Mouse (Mus musculus): ENCODE results near the gene Fabp3. TPM values are rescaled to one million over a fixed set of nuclear protein-coding genes. Genes with fewer than 3 reads are reported as not detected.

Fabp3 gene
- polyA plus RNA-seq, 1 experiment from 2014 or later = 794 TPM

GRCm38 (mm10) chr4:130327366-130327765 lies 19.0 kb downstream of the Fabp3 start:
- Histone ChIP-seq H3K4me3 (no peak overlapping the region), H3K36me3 (peaks cover 53% of the 10 kb centered on the region), H3K9ac (no peak overlapping the region), H3K4me1 (replicated peaks) (peaks cover 21% of the 10 kb centered on the region), H3K4me2 (no peak overlapping the region), H3K27me3 (replicated peaks) (no peaks in the 10 kb centered on the region), H3K27ac (ENCODE audit: poor library complexity, severe bottlenecking) (no peak overlapping the region), H3K9me3 (replicated peaks) (no peaks in the 10 kb centered on the region)
- ATAC-seq (ENCODE audit: insufficient number of reproducible peaks, low FRiP score) = no peak
- WGBS = 90% methylated on average over 9 of the region's 9 CpGs

GRCm38 (mm10) chr4:130335867-130336266 lies 27.5 kb downstream of the Fabp3 start:
- Histone ChIP-seq H3K27me3 (replicated peaks) (no peaks in the 10 kb centered on the region), H3K27ac (ENCODE audit: poor library complexity, severe bottlenecking) (no peak overlapping the region), H3K4me3 (no peak overlapping the region), H3K9ac (no peak overlapping the region), H3K4me2 (no peak overlapping the region), H3K9me3 (replicated peaks) (no peaks in the 10 kb centered on the region), H3K4me1 (replicated peaks) (no peaks in the 10 kb centered on the region), H3K36me3 (peaks cover 50% of the 10 kb centered on the region)
- WGBS = 81% methylated on average over 5 of the region's 5 CpGs
- ATAC-seq (ENCODE audit: insufficient number of reproducible peaks, low FRiP score) = no peak

GRCm38 (mm10) chr4:130341691-130342090 lies 33.3 kb downstream of the Fabp3 start:
- Histone ChIP-seq H3K27ac (ENCODE audit: poor library complexity, severe bottlenecking) (no peak overlapping the region), H3K4me1 (replicated peaks) (0 out of 2 replicates have a peak, but pooled peaks cover 5% of the 10 kb centered on the region), H3K27me3 (replicated peaks) (no peaks in the 10 kb centered on the region), H3K36me3 (peaks cover 50% of the 10 kb centered on the region), H3K9me3 (replicated peaks) (no peaks in the 10 kb centered on the region), H3K4me3 (no peak overlapping the region), H3K9ac (no peak overlapping the region), H3K4me2 (no peak overlapping the region)
- ATAC-seq (ENCODE audit: insufficient number of reproducible peaks, low FRiP score) = no peak
- WGBS = 27% methylated on average over 4 of the region's 4 CpGs

GRCm38 (mm10) chr4:130349666-130350065 lies 41.3 kb downstream of the Fabp3 start:
- no peak overlapping the region for H3K9ac ChIP-seq
- no peaks in the 10 kb centered on the region for H3K27me3 ChIP-seq (replicated peaks)
- 0 out of 2 replicates have a peak, but pooled peaks cover 6% of the 10 kb centered on the region for H3K4me1 ChIP-seq (replicated peaks)
- 90% methylated on average over 6 of the region's 6 CpGs for WGBS
- H3K9me3 ChIP-seq (replicated peaks) = 0 out of 2 replicates have a peak, but pooled peaks cover 4% of the 10 kb centered on the region
- H3K4me3 ChIP-seq = no peak overlapping the region
- no peak overlapping the region for H3K27ac ChIP-seq (ENCODE audit: poor library complexity, severe bottlenecking)
- H3K36me3 ChIP-seq = peaks cover 72% of the 10 kb centered on the region
- no peak for ATAC-seq (ENCODE audit: insufficient number of reproducible peaks, low FRiP score)
- H3K4me2 ChIP-seq = no peak overlapping the region

- no peak overlapping the region for H3K27ac ChIP-seq (ENCODE audit: poor library complexity, severe bottlenecking)
- H3K36me3 ChIP-seq = peaks cover 66% of the 10 kb centered on the region
- H3K27me3 ChIP-seq (replicated peaks) = no peaks in the 10 kb centered on the region
- 0 out of 2 replicates have a peak, but pooled peaks cover 4% of the 10 kb centered on the region for H3K9me3 ChIP-seq (replicated peaks)
- 0 out of 2 replicates have a peak, but pooled peaks cover 6% of the 10 kb centered on the region for H3K4me1 ChIP-seq (replicated peaks)
- H3K4me3 ChIP-seq = no peak overlapping the region
- 82% methylated on average over 16 of the region's 16 CpGs for WGBS
- no peak for ATAC-seq (ENCODE audit: insufficient number of reproducible peaks, low FRiP score)
- no peak overlapping the region for H3K9ac ChIP-seq
- no peak overlapping the region for H3K4me2 ChIP-seq
Measured at GRCm38 (mm10) chr4:130350690-130351422, 42.5 kb downstream of the Fabp3 start.

GRCm38 (mm10) chr4:130352588-130352987 lies 44.2 kb downstream of the Fabp3 start:
- H3K4me1 ChIP-seq (replicated peaks) = no peaks in the 10 kb centered on the region
- 91% methylated on average over 7 of the region's 7 CpGs for WGBS
- H3K36me3 ChIP-seq = peaks cover 74% of the 10 kb centered on the region
- H3K9ac ChIP-seq = no peak overlapping the region
- H3K4me2 ChIP-seq = no peak overlapping the region
- H3K27ac ChIP-seq (ENCODE audit: poor library complexity, severe bottlenecking) = no peak overlapping the region
- no peaks in the 10 kb centered on the region for H3K27me3 ChIP-seq (replicated peaks)
- ATAC-seq (ENCODE audit: insufficient number of reproducible peaks, low FRiP score) = no peak
- H3K9me3 ChIP-seq (replicated peaks) = 0 out of 2 replicates have a peak, but pooled peaks cover 4% of the 10 kb centered on the region
- H3K4me3 ChIP-seq = no peak overlapping the region

GRCm38 (mm10) chr4:130357946-130358345 lies 49.6 kb downstream of the Fabp3 start:
- Histone ChIP-seq H3K36me3 (peaks cover 29% of the 10 kb centered on the region), H3K4me1 (replicated peaks) (peaks cover 17% of the 10 kb centered on the region), H3K9ac (no peak overlapping the region), H3K27ac (ENCODE audit: poor library complexity, severe bottlenecking) (no peak overlapping the region), H3K9me3 (replicated peaks) (no peaks in the 10 kb centered on the region), H3K4me2 (no peak overlapping the region), H3K4me3 (no peak overlapping the region), H3K27me3 (replicated peaks) (no peaks in the 10 kb centered on the region)
- ATAC-seq (ENCODE audit: insufficient number of reproducible peaks, low FRiP score) = no peak

- ATAC-seq (ENCODE audit: insufficient number of reproducible peaks, low FRiP score) = peak; percentile 99
- Histone ChIP-seq H3K4me1 (replicated peaks) (peaks cover 17% of the 10 kb centered on the region), H3K27ac (ENCODE audit: poor library complexity, severe bottlenecking) (peak within 1 kb of the TSS; percentile 83), H3K9me3 (replicated peaks) (no peaks in the 10 kb centered on the region), H3K4me2 (peak within 1 kb of the TSS; percentile 87), H3K9ac (peak within 1 kb of the TSS; percentile 95), H3K4me3 (peak within 1 kb of the TSS; percentile 95), H3K36me3 (peaks cover 32% of the 10 kb centered on the region), H3K27me3 (replicated peaks) (no peaks in the 10 kb centered on the region)
- under 1% methylated on average over 49 of the region's 49 CpGs for WGBS
Measured at GRCm38 (mm10) chr4:130359486-130360237, 51.3 kb downstream of the Fabp3 start, which contains the start of the genes Zcchc17 and Snrnp40. TSS of gene Zcchc17 (minus strand) at chr4:130359943. TSS of gene Snrnp40 (plus strand) at chr4:130360132.

- peak overlapping the region; percentile 83 for H3K27ac ChIP-seq (ENCODE audit: poor library complexity, severe bottlenecking)
- no peaks in the 10 kb centered on the region for H3K9me3 ChIP-seq (replicated peaks)
- peak overlapping the region; percentile 95 for H3K9ac ChIP-seq
- H3K4me2 ChIP-seq = peak overlapping the region; percentile 69
- peaks cover 17% of the 10 kb centered on the region for H3K4me1 ChIP-seq (replicated peaks)
- ATAC-seq (ENCODE audit: insufficient number of reproducible peaks, low FRiP score) = no peak
- no peaks in the 10 kb centered on the region for H3K27me3 ChIP-seq (replicated peaks)
- WGBS = under 1% methylated on average over 19 of the region's 19 CpGs
- H3K36me3 ChIP-seq = peaks cover 38% of the 10 kb centered on the region
- peak overlapping the region; percentile 95 for H3K4me3 ChIP-seq
Measured at GRCm38 (mm10) chr4:130360238-130360590, 51.8 kb downstream of the Fabp3 start.

Measured in heart, embryonic 12.5 days (tissue).